Mouse (Mus musculus) small intestine, adult 2 months (tissue): ENCODE data around the gene Ano1.

Experiments used
- CTCF ChIP-seq: fragments of 200-500 bp; IDR thresholded peaks from 2 replicates; pipeline ENCODE4 v1.5.1; 2012; ENCODE audit warnings: low read depth, mild to moderate bottlenecking, control low read depth, inconsistent platforms, low read length, moderate library complexity, mixed read lengths; ENCODE audit not compliant: insufficient replicate concordance, insufficient read length; ENCODE audit errors: extremely low read depth
- POLR2A ChIP-seq: fragments of 200-500 bp; IDR thresholded peaks from 2 replicates; pipeline ENCODE4 v1.6.1; 2012; ENCODE audit warnings: low read depth, mild to moderate bottlenecking, control low read depth, inconsistent platforms, low read length, moderate library complexity

GRCm38 (mm10) chr7:144604291-144604690 is 147.5 kb downstream of the Ano1 start:
- TF ChIP-seq POLR2A (no peak), CTCF (no peak)
